Mouse (Mus musculus) neural tube, embryonic 10.5 days (tissue): ENCODE results near the gene 1810049J17Rik.
"Not testable (repeated sequence)": the region's sequence is repeated elsewhere in the genome, so short reads cannot be mapped to it uniquely, and the experiment has no call there.

Source experiments
- DNase-seq: peaks from one replicate; pipeline ENCODE4 v3.0.0-alpha.2; 2017; ENCODE audit warnings: low spot score; ENCODE audit errors: extremely low spot score

1810049J17Rik gene

DNA sequence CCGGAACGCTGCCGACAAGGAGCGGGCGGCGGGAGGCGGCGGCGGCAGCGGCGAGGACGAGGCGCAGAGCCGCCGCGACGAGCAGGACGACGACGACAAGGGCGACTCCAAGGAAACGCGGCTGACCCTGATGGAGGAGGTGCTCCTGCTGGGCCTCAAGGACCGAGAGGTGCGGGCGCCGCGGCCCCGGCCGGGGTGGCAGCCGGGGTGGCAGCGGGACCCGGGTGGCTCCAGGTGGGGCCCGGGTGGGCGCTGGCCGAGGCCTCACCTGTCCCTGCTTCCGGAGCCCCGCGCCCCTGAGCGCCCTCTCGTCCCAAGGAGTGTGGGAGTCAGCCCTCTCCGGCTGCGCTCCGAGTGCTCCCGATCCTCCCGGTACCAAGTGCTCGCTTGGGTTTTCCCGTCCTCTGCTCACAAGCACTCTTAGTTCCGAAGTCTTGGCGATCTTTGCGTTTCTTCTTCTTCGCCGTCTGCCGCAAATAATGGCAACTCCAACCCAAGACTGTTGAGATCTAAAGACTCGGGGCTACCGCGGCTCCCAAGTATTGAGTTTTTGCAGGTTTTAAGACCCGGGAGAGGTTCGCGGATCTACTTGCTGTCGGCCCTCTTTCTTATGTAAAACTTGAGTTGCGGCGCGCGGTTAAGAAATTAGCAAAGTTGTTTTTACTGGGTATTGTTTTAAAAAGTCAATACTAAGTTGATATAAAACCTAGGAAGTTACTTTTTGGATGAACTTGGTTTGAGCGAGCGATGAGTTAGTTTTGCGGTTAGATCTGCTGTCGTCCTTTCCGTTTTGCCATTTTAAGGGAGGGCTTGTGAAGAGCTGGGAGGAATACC is at the start of gene 1810049J17Rik:
Gene 1810049J17Rik, minus strand, starts transcription at position 112 of the 834 bp plus-strand sequence.
- DNase-seq = peak; percentile 84

DNA sequence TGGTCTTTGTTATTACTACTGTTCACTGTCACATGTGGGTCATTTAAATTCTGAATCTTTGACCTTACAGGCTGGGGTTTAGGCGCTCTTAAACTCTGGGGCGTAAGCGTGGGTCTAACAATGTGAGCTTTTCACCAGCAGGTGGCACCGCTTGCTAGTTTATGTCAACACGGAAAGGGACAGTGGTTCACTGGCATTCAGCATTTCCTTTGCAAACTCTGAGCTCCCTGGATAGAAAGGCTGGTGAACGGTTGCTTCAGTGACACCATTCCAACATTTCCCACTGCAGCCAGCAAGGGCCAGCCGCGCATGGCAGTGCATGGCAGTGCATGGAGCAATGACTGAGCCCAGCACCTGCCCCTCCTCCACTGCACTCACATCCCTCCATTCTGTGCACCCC is 49.5 kb upstream of the 1810049J17Rik start:
- DNase-seq = peak; percentile 69

DNA sequence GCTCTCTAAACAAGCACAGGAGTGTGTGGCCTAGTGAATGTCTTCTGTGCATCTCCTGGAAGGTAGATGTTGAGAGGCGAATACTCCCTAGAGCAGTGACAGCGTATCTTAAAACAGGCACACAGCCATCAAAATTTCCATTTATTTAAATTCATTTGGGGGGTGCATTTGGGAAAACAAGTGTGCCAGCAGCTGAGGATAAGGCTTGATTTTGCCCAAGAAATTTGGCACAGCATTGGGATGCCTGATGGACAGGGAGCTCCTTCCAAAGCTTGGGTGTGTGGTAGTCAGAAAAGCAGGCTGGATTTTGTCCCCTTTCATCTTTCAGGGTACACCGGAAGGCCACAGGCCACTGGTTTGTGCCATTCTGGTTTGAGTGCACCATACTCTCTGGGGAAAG is 48.4 kb upstream of the 1810049J17Rik start:
- no peak for DNase-seq

DNA sequence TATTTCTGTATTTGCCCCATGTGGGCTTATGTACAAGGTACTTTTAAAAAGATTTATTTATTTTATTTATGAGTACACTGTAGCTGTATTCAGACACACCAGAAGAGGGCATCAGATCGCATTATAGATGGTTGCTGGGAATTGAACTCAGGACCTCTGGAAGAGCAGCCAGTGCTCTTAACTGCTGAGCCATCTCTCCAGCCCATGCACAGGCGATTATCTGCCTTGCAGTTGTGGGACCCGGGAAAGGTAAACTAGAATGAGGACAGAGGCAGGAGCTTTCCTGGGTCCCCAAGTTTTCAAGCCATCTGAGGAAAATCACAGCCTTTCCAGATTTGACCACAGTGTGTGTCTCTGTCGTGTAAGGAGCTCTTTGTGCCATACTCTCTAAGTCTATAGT is 47.2 kb upstream of the 1810049J17Rik start:
- DNase-seq = no peak

DNA sequence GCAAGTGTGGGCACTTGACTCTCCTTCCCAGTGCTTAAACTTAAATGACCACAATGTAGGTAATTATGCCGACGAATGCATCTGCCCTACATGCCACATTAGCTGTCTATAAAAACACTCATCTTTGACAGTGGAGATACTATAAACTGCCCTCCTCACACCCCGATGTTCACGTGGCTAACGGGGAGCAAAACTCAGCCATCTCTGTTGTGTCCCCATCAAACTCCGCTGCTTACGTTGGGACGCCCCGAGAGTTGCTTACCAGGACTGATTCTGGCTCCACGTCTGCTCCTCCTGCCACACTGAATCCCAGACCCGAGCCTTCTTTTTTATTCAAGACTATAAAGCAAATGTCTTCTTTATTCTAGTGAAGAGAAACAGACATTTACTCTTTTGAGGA is 46.7 kb upstream of the 1810049J17Rik start:
- no peak for DNase-seq

DNA sequence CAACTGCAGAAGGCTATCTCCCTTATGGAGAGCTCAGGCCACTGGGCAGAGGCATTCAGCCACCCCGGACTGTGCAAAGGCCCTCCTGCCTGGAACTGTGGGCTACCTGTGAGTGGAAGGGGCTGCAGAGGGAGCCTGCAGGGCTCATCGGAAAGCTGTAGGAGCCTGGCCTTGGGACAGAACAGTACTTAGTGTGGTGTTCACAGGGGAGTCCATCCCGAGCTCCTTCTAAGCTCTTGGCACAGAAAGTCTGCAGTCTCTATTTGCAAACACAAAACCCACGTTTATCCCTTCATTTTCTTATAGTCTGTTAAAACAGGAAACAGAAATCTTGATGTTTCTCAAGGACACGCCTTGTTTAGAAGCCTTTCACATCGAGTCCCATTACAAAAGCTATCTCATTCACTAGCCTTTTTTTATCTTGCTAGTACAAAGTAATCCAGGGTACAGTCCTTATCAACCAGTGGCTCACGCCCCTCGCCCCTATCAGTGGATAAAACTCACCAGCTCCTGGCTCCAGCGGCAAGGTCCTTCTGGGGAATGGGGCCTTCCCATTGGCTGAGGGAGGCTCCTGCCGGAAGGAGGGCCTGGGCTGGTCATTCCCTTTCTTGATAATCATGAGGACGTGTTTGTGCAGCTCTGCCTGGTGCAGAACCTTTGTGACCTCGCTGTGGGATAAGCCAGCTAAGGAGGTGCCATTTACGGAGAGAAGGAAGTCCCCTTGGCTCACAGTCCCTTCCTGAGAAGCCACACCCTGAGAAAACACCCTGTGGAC is 45.8 kb upstream of the 1810049J17Rik start:
- DNase-seq = no peak

DNA sequence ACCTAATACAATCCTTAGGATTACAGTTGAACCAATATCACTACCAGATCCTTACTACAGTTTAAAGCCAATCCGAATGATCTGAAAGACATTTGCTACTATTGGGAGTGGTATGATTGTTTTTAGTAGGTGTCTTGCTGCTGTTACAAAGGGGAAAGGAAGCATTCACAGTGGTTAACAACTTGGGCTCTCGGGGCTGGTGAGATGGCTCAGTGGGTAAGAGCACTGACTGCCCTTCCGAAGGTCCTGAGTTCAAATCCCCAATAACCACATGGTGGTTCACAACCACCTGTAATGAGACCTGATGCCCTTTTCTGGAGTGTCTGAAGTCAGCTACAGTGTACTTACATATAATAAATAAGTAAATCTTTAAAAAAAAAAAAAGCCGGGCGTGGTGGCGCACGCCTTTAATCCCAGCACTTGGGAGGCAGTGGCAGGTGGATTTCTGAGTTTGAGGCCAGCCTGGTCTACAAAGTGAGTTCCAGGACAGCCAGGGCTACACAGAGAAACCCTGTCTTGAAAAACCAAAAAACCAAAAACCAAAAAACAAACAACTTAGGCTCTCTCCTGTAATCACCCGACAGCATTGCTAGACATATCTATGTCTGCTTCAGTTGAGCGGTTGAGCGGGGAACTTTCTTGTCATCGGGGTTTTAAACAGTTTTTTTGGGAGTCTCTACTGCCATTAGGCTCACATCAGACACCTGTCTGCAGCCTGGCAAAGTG is 45.0 kb upstream of the 1810049J17Rik start:
- DNase-seq = not testable (repeated sequence)

DNA sequence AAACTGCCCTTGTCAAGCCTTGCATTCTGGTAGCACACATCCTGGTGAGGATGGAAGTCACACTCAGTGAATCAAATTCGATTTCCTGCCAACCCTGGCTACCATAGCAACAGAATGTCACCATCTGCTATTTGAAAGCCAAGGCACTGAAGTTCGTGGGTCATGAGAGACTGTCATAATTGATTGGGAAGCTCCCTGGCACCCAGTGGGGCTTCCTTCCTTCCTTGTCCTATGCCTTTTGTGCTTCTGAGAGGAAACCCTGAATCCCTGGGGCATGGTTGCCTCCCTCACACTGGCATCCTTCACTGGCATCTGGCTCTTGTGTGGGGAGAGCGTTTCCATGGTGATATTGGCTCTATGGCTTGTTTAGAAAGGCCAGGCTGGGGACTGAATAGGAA is 44.4 kb upstream of the 1810049J17Rik start:
- DNase-seq = peak; percentile 39

DNA sequence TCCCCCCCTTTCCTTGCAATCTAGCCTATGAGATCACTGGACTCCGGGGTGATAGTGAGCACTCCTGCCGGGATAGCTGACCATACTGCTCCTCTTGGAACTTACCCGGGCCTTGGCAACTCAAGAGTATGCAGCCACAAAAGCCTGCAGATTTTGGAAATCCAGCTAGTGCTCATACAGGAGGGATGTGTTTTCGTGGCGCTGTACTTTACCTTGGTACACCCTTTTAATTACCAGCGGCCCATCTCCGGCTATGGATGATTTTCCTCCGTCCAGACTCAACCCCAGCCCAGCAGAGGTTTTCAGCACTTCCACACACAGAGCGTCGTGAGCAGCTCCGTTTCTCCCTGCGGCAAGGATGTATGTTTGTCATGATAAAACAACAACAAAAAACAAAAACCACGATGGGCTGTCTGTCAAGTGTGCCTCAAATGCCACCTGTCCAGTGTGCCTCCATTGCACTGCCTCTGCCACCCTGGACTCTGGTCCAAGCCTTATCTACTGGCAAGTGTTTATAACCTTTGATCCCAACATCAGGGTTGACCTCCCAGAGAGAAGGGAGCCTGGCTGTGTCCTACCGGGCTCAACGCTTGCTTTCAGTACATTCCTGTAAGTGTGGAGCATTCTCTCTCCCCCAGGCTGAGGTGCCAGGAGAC is 43.8 kb upstream of the 1810049J17Rik start:
- DNase-seq = no peak

DNA sequence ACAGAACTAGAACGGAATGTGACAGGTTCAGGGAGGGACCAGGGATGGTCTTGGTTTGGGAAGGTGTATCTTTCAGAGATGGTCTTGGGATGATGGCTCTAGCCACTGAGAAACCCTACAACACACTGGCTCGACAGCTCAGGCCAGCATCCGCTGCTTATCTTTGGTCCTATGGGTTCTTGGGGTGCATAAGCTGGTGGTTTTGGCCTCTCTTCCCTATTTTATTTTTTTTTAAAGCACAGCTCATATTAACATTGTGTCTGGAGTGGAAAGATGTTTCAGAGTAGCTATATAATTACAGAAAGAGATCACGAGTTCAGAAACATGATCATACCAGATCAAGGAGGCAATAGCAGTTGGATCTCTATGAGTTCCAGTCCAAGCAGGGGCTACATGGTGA is 42.4 kb upstream of the 1810049J17Rik start:
- DNase-seq = no peak

DNA sequence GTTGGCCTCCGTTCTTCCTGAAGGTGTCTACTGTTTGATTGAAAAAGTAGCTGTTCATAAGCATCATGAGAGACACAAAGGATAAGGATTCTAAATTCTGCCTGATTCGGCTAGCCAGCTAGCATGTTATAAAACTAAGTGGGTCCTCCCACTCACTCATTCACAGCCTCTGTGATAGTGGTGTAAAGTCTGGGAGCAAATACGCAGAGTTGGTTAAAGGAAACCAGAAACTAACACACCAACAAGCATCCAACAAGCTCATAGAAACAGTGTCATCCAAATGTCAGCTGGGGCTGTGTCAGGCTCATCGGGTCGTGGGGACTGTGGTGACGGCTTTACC is 41.0 kb upstream of the 1810049J17Rik start:
- DNase-seq = no peak

DNA sequence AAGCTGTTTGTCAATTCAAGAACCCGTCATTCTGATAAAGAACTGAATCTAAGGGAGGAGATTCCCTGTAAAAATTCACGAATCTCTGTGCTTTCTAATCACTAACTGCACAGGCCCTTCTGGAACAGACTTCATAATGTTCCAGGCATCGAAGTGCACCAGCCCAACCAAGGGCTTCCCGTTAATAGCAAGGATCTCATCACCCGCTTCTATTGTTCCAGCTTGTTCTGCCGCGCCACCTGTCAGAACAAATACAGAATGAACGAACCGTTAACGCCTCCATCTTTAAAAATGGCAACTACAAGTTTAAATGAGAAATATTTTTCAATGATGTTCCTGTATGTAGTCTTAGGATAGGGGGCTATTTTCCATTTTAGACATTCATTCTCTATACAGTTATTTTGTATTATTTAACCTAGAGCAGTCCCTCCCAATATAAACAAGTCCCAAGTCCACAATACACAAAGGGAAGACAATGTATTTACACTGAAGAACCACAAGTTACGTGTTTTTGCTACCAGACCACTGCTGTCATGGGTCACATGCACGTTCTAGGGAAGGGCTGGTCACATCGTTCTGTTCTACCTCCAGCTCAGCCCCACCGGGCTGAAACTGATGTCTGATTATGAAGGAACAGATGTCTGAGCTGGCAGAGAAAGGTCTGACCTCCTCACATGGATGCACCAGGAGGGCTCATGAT is 40.5 kb upstream of the 1810049J17Rik start:
- no peak for DNase-seq

DNA sequence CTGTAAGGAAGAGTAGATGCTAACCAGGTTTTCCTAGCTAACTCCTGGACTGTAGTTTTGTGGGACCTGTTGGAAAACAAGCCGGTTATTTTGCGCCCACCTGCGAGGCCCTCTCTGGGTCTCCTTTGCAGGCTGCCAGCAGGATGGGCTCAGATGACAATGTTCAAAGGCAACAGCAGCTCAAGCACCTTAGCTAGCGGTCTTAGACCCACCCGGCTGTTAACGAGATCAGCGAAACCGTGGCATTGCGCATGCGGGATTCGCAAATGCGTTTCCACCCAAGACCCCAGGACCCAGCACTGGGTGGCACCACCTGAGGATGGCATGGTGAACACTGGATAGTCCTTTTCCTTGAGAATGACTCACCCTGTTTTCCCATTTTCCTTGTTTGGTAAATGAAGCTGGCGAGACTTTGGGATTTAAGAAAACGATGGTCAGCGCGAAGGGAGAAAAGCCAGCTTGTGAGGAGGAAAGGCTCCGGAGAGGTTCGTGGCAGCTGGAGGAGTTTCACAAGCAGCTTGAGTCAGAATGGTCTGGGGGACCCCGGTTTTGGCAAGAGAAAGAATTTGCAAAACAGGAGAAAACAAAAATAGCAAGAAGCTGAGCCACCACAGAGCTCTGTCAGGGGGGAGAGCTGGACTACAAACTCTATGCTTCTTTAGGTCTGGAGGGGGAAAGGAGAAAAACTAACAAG is 39.0 kb upstream of the 1810049J17Rik start:
- no peak for DNase-seq

DNA sequence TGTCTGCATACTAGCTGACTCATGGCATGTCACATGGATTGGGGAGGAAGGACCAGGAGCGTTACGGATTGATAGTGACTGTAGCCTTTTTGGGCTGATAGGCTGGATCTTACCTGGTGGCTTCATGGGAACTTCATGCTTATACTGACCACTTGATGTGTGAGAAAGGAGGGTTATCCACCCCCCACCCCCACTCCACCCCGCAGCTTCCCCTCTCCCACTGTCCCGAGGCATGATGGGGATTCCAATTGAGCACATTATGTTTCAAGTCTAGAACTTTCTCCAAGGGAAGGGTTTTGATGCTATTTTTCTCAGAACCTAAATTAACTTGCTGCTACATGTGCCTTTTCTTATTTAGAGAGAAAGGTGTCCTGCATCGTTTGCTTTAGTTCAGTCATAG is 36.7 kb upstream of the 1810049J17Rik start:
- no peak for DNase-seq

DNA sequence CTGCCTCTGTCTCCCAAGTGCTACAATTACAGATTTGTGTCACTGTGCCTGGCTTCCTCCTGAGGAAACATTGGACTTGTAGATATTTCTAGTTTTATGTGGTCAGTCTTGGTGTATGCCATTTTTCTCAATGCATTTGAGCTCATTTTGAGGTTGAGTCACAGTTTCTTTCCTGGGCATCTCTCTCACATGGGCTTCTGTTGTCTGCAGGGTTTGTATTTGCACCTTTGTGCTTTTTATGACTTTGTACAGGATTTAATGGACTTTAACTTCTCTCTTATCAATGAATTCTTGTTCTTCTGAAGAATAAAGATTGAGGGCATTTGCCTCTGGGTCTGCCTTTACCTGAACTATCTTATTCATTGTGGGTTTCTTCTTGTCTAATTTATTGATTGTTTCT is 35.8 kb upstream of the 1810049J17Rik start:
- no peak for DNase-seq

DNA sequence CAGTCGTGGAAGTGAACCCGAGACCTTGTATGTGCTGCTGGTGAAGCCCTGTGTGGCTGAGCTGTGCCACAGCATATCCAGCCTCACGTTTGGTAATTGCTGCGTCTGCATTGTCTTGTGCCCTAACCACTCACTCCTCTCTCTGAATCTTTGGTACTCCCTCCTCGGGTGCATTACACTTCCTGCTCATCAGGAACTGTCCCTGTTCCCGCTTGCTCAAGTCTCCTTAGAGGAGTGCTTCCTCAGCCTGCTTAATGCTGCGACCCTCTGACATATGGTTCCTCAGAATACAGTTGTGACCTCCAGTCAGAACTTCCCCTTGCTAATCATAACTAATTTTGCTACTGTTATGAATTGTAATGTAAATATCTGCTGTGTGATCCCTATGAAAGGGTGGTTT is 34.2 kb upstream of the 1810049J17Rik start:
- DNase-seq = no peak

DNA sequence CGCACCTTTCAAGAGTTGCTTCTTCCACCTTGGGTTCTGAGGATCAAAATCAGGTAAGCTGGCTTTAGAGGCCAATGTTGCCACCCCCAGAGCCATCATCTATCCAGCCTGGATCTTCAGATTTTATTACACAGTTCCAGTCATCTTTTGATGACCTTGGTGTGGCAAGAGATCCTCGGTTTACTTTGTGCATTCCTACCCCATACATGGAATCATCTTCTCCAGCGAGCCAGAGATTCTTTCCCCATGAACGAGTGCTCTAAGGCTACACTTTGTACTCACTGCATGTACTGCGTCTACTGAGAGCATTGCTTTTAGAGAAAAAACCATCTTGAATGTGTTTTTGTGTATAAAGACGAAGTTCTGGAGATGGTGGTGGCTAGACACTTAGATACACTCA is 33.6 kb upstream of the 1810049J17Rik start:
- no peak for DNase-seq

DNA sequence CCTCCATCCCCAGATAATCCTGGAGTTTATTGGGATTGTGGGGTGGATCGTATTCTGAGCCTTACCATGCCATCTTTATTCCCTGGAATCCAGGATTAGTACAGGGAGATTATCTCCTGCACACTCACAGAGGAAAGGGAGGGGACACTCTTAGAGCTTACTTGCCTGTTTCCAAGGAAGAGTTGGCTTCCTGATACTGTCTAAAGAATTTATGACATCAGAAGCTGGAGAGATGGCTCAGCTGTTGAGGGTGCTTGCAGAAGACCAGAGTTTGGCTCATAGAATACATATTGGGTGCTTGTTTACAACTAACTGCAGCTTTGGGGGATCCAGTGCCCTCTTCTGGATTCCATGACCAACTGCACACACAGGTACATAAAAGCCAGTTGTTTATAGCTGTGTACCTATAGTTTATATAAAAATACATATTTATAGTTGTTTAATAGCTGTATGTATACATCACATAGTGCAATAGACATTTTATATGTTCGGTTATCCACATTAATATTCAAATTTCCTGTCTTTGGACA is 32.6 kb upstream of the 1810049J17Rik start:
- DNase-seq = no peak

DNA sequence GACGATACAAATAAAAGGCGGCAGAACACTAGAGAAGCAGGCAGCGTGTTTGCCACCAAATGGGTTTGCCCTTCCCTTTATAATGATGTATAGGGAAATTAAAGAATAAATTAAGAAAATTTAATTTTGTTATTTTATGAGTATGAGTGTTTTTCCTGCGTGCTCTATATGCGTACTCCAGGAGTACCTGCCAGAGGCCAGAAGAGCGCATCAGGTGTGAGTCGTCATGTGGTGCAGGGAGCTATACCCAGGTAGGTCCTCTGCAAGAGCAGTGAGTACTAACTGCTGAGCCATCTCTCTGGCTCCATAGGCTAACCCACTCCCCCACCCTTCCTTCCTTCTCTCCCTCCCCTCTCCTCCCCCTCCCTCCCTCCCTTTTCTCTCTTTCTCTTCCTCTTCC is 29.8 kb upstream of the 1810049J17Rik start:
- DNase-seq = no peak

DNA sequence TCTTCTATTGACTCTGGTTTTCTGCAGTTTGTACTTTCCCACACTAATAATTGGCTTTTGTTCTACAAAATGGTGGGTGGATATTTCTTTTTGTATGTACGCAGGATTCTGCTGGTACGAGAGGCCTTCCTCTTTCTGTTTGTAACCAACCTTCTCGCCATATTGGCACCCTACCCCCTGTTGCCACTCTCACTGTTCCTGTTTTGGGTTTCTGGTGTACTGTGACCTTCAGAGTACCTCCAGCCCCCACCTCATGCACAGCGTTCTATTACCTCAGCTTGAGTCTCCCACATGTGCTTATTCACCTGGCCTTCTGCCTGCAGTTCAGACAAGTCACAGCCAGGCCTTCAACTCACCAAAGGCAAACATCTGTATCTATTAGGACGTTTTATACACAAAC is 28.1 kb upstream of the 1810049J17Rik start:
- no peak for DNase-seq
